Comparison of ENCODE assay signal across 12 mouse cellular contexts in genomic region chr11:114571144-114571869, GRCm38 (mm10).
A peak's percentile ranks its signal among the peaks of the same experiment; 100 is the strongest.
DNase-seq lines count a peak whose midpoint lies in the region; ATAC-seq and TF ChIP-seq lines count a peak whose summit lies in the region.
"Had no signal": no experiment of that assay in that cellular context is flagged by ENCODE, and none has a peak within 500 bp of the region (broad histone marks: within the 10 kb centered on the region; RNA-seq: fewer than 3 reads in every experiment).

No protein-coding gene starts in this region.

- peak overlapping the region; percentile 10; the same call in 1 of the 2 replicates for H3K4me3 ChIP-seq in heart, embryonic 12.5 days
- H3K4me3 ChIP-seq in lung, postnatal 0 days (ENCODE audit: low read depth, low read length), result no peak overlapping the region
- H3K4me3 ChIP-seq in intestine, embryonic 16.5 days (ENCODE audit: low read length), result no peak overlapping the region
- no peak overlapping the region for H3K4me3 ChIP-seq in stomach, embryonic 14.5 days (ENCODE audit: low read depth, low read length)
- H3K4me3 ChIP-seq in midbrain, embryonic 10.5 days, result no peak overlapping the region
- H3K4me3 ChIP-seq: neural tube, embryonic 12.5 days had no signal

- no peak for TF ChIP-seq EP300 in lung, postnatal 0 days (IDR thresholded peaks at IDR 0.05)

- H3K9ac ChIP-seq in heart, embryonic 12.5 days, result no peak overlapping the region
- H3K9ac ChIP-seq in lung, postnatal 0 days (replicated peaks; ENCODE audit: low read depth), result no peak overlapping the region
- no peak overlapping the region for H3K9ac ChIP-seq in intestine, embryonic 16.5 days (ENCODE audit: low read depth, low read length)
- no peak overlapping the region for H3K9ac ChIP-seq in stomach, embryonic 14.5 days (replicated peaks; ENCODE audit: low read depth, low read length)
- H3K9ac ChIP-seq: liver, embryonic 14.5 days; neural tube, embryonic 12.5 days had no signal

- peak overlapping the region; percentile 41 for H3K4me2 ChIP-seq in heart, embryonic 12.5 days
- peak overlapping the region; percentile 25; the same call in 1 of the 2 replicates for H3K4me2 ChIP-seq in lung, postnatal 0 days (replicated peaks; ENCODE audit: low read depth, low read length)
- H3K4me2 ChIP-seq in intestine, embryonic 16.5 days (ENCODE audit: low read depth, low read length), result peak overlapping the region; percentile 19; the same call in 1 of the 2 replicates
- H3K4me2 ChIP-seq in stomach, embryonic 14.5 days (replicated peaks; ENCODE audit: low read depth, low read length), result 0 out of 2 replicates have a peak overlapping the region, but pooled peaks have one; percentile 1
- H3K4me2 ChIP-seq: neural tube, embryonic 12.5 days had no signal

- peaks cover 9% of the 10 kb centered on the region for H3K9me3 ChIP-seq in heart, embryonic 12.5 days (replicated peaks)
- no peaks in the 10 kb centered on the region for H3K9me3 ChIP-seq in lung, postnatal 0 days (ENCODE audit: low read length)
- no peaks in the 10 kb centered on the region for H3K9me3 ChIP-seq in intestine, embryonic 16.5 days (ENCODE audit: control insufficient read depth, low read length)
- peaks cover 4% of the 10 kb centered on the region; the same call in 1 of the 2 replicates for H3K9me3 ChIP-seq in stomach, embryonic 14.5 days (ENCODE audit: control insufficient read depth, low read depth, low read length)
- H3K9me3 ChIP-seq in midbrain, embryonic 10.5 days (replicated peaks), result peaks cover 8% of the 10 kb centered on the region; the same call in 1 of the 2 replicates

- TF ChIP-seq CTCF in lung, postnatal 0 days (IDR thresholded peaks at IDR 0.05), result no peak

- no peak overlapping the region for H3K27ac ChIP-seq in heart, embryonic 12.5 days (ENCODE audit: poor library complexity, severe bottlenecking)
- H3K27ac ChIP-seq in lung, postnatal 0 days (ENCODE audit: low read length), result no peak overlapping the region
- no peak overlapping the region for H3K27ac ChIP-seq in intestine, embryonic 16.5 days (ENCODE audit: low read length)
- no peak overlapping the region for H3K27ac ChIP-seq in stomach, embryonic 14.5 days (ENCODE audit: low read length)
- no peak overlapping the region; the same call in 1 of the 2 replicates for H3K27ac ChIP-seq in midbrain, embryonic 10.5 days (replicated peaks)
- H3K27ac ChIP-seq: liver, embryonic 14.5 days; neural tube, embryonic 12.5 days had no signal

- DNase-seq in heart, postnatal 14 days, result no peak
- no peak for DNase-seq in lung, postnatal 0 days (ENCODE audit: low spot score)
- no peak for DNase-seq in lung, postnatal 4 days
- DNase-seq in urinary bladder, postnatal 14 days (ENCODE audit: low spot score), result no peak
- no peak for DNase-seq in midbrain, embryonic 10.5 days (ENCODE audit: low spot score)
- DNase-seq: thymus, postnatal 4 days had no signal

- no peak for ATAC-seq in heart, embryonic 12.5 days (ENCODE audit: insufficient number of reproducible peaks, low FRiP score)
- ATAC-seq in lung, postnatal 0 days, result no peak
- ATAC-seq in intestine, embryonic 16.5 days, result no peak
- ATAC-seq in stomach, embryonic 14.5 days (ENCODE audit: insufficient number of reproducible peaks, insufficient read depth, low FRiP score, low read depth), result no peak
- ATAC-seq: forebrain, embryonic 14.5 days had no signal

- H3K4me1 ChIP-seq in heart, embryonic 12.5 days (replicated peaks), result peaks cover 15% of the 10 kb centered on the region; the same call in 1 of the 2 replicates
- H3K4me1 ChIP-seq in lung, postnatal 0 days (ENCODE audit: insufficient read depth, low read depth, low read length), result no peaks in the 10 kb centered on the region
- H3K4me1 ChIP-seq in intestine, embryonic 16.5 days (ENCODE audit: control insufficient read depth, insufficient read depth, low read length), result 0 out of 2 replicates have a peak, but pooled peaks cover 3% of the 10 kb centered on the region
- H3K4me1 ChIP-seq in stomach, embryonic 14.5 days (ENCODE audit: control insufficient read depth, insufficient read depth, low read length), result no peaks in the 10 kb centered on the region
- H3K4me1 ChIP-seq in midbrain, embryonic 10.5 days, result peaks cover 32% of the 10 kb centered on the region

- WGBS in heart, embryonic 12.5 days, result 22% methylated on average over 20 of the region's 20 CpGs
- WGBS in lung, postnatal 0 days, result 30% methylated on average over 20 of the region's 20 CpGs
- WGBS in intestine, embryonic 16.5 days, result 28% methylated on average over 20 of the region's 20 CpGs
- WGBS in stomach, embryonic 14.5 days, result 29% methylated on average over 20 of the region's 20 CpGs
- WGBS in midbrain, embryonic 10.5 days, result 49% methylated on average over 20 of the region's 20 CpGs

- peaks cover 46% of the 10 kb centered on the region for H3K27me3 ChIP-seq in heart, embryonic 12.5 days (replicated peaks)
- 0 out of 2 replicates have a peak, but pooled peaks cover 5% of the 10 kb centered on the region for H3K27me3 ChIP-seq in lung, postnatal 0 days (replicated peaks; ENCODE audit: insufficient read depth, low read length)
- H3K27me3 ChIP-seq in intestine, embryonic 16.5 days (replicated peaks; ENCODE audit: control insufficient read depth, insufficient read depth, low read length), result peaks cover 8% of the 10 kb centered on the region
- no peaks in the 10 kb centered on the region for H3K27me3 ChIP-seq in stomach, embryonic 14.5 days (ENCODE audit: control insufficient read depth, insufficient read depth, low read length)
- peaks cover 51% of the 10 kb centered on the region for H3K27me3 ChIP-seq in midbrain, embryonic 10.5 days (ENCODE audit: low read depth, poor library complexity, severe bottlenecking)
- H3K27me3 ChIP-seq: neural tube, embryonic 12.5 days had no signal

- intact Hi-C loops in heart, postnatal 14 days (cut with DNase I), result no loop called here

- no peaks in the 10 kb centered on the region for H3K36me3 ChIP-seq in heart, embryonic 12.5 days
- H3K36me3 ChIP-seq in lung, postnatal 0 days (ENCODE audit: insufficient read depth, low read length), result no peaks in the 10 kb centered on the region
- H3K36me3 ChIP-seq in intestine, embryonic 16.5 days (ENCODE audit: control insufficient read depth, insufficient read depth, low read length), result no peaks in the 10 kb centered on the region
- H3K36me3 ChIP-seq in stomach, embryonic 14.5 days (ENCODE audit: control insufficient read depth, insufficient read depth, low read length), result no peaks in the 10 kb centered on the region
- H3K36me3 ChIP-seq in midbrain, embryonic 10.5 days, result no peaks in the 10 kb centered on the region
- H3K36me3 ChIP-seq: neural tube, embryonic 12.5 days had no signal
